Mouse (Mus musculus): ENCODE measurements at regions not wholly inside any gene's neighbourhood (a gene's known extent, or its start where the extent isn't known, plus 50 kb on each side); places are given as distances from the start of the nearest gene placed in this dataset.
A peak's percentile ranks its signal among the peaks of the same experiment; 100 is the strongest.

DNA sequence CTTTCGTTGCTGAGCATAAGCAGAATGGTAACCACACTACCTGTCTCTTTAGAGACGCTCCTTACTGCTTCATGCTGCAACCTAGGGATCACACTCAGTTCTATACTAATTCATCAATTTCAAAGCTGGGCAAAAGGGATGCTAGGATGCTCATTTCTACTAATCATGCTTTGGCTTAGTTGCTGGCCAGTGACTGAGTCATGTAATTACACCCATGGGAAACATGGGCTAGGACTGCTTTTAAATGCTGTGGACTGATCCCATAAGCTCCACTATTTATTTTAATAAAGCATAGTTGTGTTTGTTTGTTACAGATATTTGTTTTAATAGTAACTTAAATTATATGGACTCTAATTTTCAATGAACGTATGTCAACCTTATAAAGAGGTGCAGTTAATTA is 373.2 kb upstream of the Actbl2 start:
- Histone ChIP-seq H3K27me3 (replicated peaks; ENCODE audit: control insufficient read depth, insufficient read depth, low read length) (no peaks in the 10 kb centered on the region), H3K27ac (replicated peaks; ENCODE audit: low read depth, low read length) (no peak overlapping the region), H3K4me2 (ENCODE audit: low read depth, low read length) (no peak overlapping the region), H3K9ac (ENCODE audit: low read depth, low read length) (no peak overlapping the region), H3K4me3 (ENCODE audit: low read depth, low read length) (no peak overlapping the region), H3K4me1 (ENCODE audit: control insufficient read depth, insufficient read depth, low read length) (no peaks in the 10 kb centered on the region), H3K9me3 (ENCODE audit: control insufficient read depth, low read length) (no peaks in the 10 kb centered on the region), H3K36me3 (ENCODE audit: control insufficient read depth, insufficient read depth, low read length) (no peaks in the 10 kb centered on the region)
- WGBS, result 54% methylated on average over 3 of the region's 3 CpGs
- DNase-seq (ENCODE audit: low spot score) (no peak), ATAC-seq (ENCODE audit: low read depth) (no peak)

- Histone ChIP-seq H3K9ac (ENCODE audit: low read depth, low read length) (no peak overlapping the region), H3K4me1 (ENCODE audit: control insufficient read depth, insufficient read depth, low read length) (no peaks in the 10 kb centered on the region), H3K4me2 (ENCODE audit: low read depth, low read length) (no peak overlapping the region), H3K36me3 (ENCODE audit: control insufficient read depth, insufficient read depth, low read length) (no peaks in the 10 kb centered on the region), H3K4me3 (ENCODE audit: low read depth, low read length) (no peak overlapping the region), H3K9me3 (ENCODE audit: control insufficient read depth, low read length) (no peaks in the 10 kb centered on the region), H3K27ac (replicated peaks; ENCODE audit: low read depth, low read length) (no peak overlapping the region; the same call in 1 of the 2 replicates), H3K27me3 (replicated peaks; ENCODE audit: control insufficient read depth, insufficient read depth, low read length) (no peaks in the 10 kb centered on the region)
- ATAC-seq (ENCODE audit: low read depth) (no peak), DNase-seq (ENCODE audit: low spot score) (no peak)
- 57% methylated on average over 3 of the region's 3 CpGs for WGBS
These were observed 372.6 kb upstream of the Actbl2 start for GRCm38 (mm10) chr13:110882173-110882572.

DNA sequence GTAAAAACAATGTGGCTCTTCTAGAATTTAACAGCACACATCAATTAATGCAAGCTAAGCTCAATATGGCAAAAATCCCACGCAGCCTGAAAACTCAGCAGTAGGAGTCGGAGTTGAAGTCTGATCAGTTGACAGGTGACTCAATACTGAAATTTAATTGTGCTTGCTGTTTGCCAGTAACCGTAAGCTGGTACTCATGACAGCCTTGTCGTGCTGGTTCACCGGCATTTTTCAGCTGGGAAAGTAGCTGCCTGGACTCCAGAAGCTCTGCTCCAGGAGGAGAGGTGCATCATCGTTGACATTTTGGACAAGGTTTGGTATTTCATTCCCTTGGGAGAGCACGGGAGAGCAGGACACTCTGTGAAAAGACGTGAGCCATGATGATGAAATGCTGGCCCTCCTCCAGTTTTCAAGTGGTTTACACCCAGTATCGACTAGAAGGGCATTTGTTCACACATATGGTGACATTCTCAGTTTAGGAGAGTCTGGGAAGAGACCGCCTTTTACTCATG is 372.1 kb upstream of the Actbl2 start:
- H3K4me2 ChIP-seq (ENCODE audit: low read depth, low read length), result no peak overlapping the region
- H3K36me3 ChIP-seq (ENCODE audit: control insufficient read depth, insufficient read depth, low read length), result no peaks in the 10 kb centered on the region
- peak; percentile 50 for DNase-seq (ENCODE audit: low spot score)
- no peaks in the 10 kb centered on the region for H3K9me3 ChIP-seq (ENCODE audit: control insufficient read depth, low read length)
- H3K4me1 ChIP-seq (ENCODE audit: control insufficient read depth, insufficient read depth, low read length), result no peaks in the 10 kb centered on the region
- H3K27ac ChIP-seq (replicated peaks; ENCODE audit: low read depth, low read length), result no peak overlapping the region; the same call in 1 of the 2 replicates
- ATAC-seq (ENCODE audit: low read depth), result no peak
- no peaks in the 10 kb centered on the region for H3K27me3 ChIP-seq (replicated peaks; ENCODE audit: control insufficient read depth, insufficient read depth, low read length)
- WGBS, result 61% methylated on average over 10 of the region's 10 CpGs
- H3K9ac ChIP-seq (ENCODE audit: low read depth, low read length), result no peak overlapping the region
- H3K4me3 ChIP-seq (ENCODE audit: low read depth, low read length), result no peak overlapping the region

DNA sequence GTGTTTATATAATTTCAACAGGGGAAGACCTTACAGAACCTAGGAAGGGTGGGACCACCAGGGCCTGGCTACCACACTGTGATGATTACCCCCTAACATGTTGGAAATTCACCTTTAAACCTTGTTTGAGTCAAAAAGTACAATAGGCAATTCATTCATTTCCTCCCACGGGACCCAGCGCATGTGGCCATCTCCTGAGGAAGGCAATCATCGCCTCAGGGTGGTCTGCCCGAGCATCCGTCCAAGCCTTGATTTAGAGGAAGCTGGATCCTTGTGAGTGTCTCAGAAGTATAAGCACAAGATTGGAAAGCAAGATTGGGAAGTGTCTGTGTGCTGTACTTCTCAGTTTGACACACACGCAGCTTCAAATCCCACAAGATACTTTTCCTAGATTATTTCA is 360.9 kb upstream of the Actbl2 start:
- H3K4me1 ChIP-seq (ENCODE audit: control insufficient read depth, insufficient read depth, low read length), result peaks cover 12% of the 10 kb centered on the region
- H3K27me3 ChIP-seq (replicated peaks; ENCODE audit: control insufficient read depth, insufficient read depth, low read length), result no peaks in the 10 kb centered on the region; the same call in 1 of the 2 replicates
- H3K4me2 ChIP-seq (ENCODE audit: low read depth, low read length), result no peak overlapping the region
- no peaks in the 10 kb centered on the region for H3K9me3 ChIP-seq (ENCODE audit: control insufficient read depth, low read length)
- H3K36me3 ChIP-seq (ENCODE audit: control insufficient read depth, insufficient read depth, low read length), result no peaks in the 10 kb centered on the region
- H3K9ac ChIP-seq (ENCODE audit: low read depth, low read length), result no peak overlapping the region
- DNase-seq (ENCODE audit: low spot score) (peak; percentile 65), ATAC-seq (ENCODE audit: low read depth) (no peak)
- no peak overlapping the region for H3K27ac ChIP-seq (replicated peaks; ENCODE audit: low read depth, low read length)
- WGBS, result 42% methylated on average over 6 of the region's 6 CpGs
- H3K4me3 ChIP-seq (ENCODE audit: low read depth, low read length), result no peak overlapping the region

DNA sequence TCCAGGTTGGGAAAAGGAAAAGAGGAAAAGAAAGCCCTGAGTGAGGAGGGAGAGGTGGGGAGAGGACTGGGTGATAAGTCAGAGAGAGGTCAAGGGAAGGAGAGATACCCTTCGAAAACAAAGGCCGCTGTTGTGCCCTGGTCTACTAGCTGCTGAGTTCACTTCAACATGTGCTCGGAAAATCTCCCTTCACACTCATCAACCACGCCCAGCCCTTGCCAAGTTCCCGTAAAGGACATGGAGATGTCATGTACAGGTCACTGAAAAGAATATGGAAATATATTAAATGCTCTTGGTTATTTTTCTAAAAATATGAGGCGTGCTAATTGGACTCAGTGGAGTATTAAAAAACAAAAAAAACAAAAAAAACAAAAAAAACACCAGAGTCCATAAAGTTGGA is 359.5 kb upstream of the Actbl2 start:
- Histone ChIP-seq H3K4me2 (ENCODE audit: low read depth, low read length) (no peak overlapping the region), H3K4me3 (ENCODE audit: low read depth, low read length) (no peak overlapping the region), H3K36me3 (ENCODE audit: control insufficient read depth, insufficient read depth, low read length) (no peaks in the 10 kb centered on the region), H3K27ac (replicated peaks; ENCODE audit: low read depth, low read length) (no peak overlapping the region), H3K9ac (ENCODE audit: low read depth, low read length) (no peak overlapping the region), H3K4me1 (ENCODE audit: control insufficient read depth, insufficient read depth, low read length) (peaks cover 12% of the 10 kb centered on the region), H3K9me3 (ENCODE audit: control insufficient read depth, low read length) (no peaks in the 10 kb centered on the region), H3K27me3 (replicated peaks; ENCODE audit: control insufficient read depth, insufficient read depth, low read length) (no peaks in the 10 kb centered on the region; the same call in 1 of the 2 replicates)
- WGBS, result 46% methylated on average over 6 of the region's 6 CpGs
- DNase-seq (ENCODE audit: low spot score), result peak; percentile 40
- no peak for ATAC-seq (ENCODE audit: low read depth)

GRCm38 (mm10) chr13:110895900-110896299 is 358.9 kb upstream of the Actbl2 start:
- Histone ChIP-seq H3K27ac (replicated peaks; ENCODE audit: low read depth, low read length) (no peak overlapping the region), H3K9me3 (ENCODE audit: control insufficient read depth, low read length) (no peaks in the 10 kb centered on the region), H3K9ac (ENCODE audit: low read depth, low read length) (no peak overlapping the region), H3K4me2 (ENCODE audit: low read depth, low read length) (no peak overlapping the region), H3K27me3 (replicated peaks; ENCODE audit: control insufficient read depth, insufficient read depth, low read length) (no peaks in the 10 kb centered on the region; the same call in 1 of the 2 replicates), H3K4me3 (ENCODE audit: low read depth, low read length) (no peak overlapping the region), H3K36me3 (ENCODE audit: control insufficient read depth, insufficient read depth, low read length) (no peaks in the 10 kb centered on the region), H3K4me1 (ENCODE audit: control insufficient read depth, insufficient read depth, low read length) (peaks cover 12% of the 10 kb centered on the region)
- DNase-seq (ENCODE audit: low spot score) (no peak), ATAC-seq (ENCODE audit: low read depth) (no peak)
- WGBS, result 71% methylated on average over 8 of the region's 8 CpGs

DNA sequence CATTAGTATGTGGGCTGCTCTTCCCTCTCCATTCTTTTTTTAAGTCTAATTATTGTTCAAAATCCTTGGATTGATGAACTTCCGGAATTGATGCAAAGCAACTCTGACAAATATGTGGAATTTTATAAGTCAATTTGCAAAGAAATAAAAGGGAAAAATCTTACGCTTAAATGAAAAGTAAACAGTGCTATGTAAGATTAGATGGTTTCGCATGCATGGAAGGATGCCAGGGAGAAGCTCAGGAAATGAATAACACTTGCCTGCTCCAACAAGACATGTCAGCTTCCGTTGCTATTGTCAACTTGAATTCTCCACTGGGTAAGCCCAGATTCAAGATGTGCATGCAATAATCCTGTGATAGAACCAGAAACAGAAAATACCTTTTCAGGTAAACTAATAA is 357.2 kb upstream of the Actbl2 start:
- WGBS, result 34% methylated on average over 4 of the region's 4 CpGs
- DNase-seq (ENCODE audit: low spot score) (peak; percentile 85), ATAC-seq (ENCODE audit: low read depth) (no peak)
- no peaks in the 10 kb centered on the region; the same call in 1 of the 2 replicates for H3K27me3 ChIP-seq (replicated peaks; ENCODE audit: control insufficient read depth, insufficient read depth, low read length)
- peaks cover 15% of the 10 kb centered on the region for H3K4me1 ChIP-seq (ENCODE audit: control insufficient read depth, insufficient read depth, low read length)
- H3K4me3 ChIP-seq (ENCODE audit: low read depth, low read length), result no peak overlapping the region
- no peaks in the 10 kb centered on the region for H3K9me3 ChIP-seq (ENCODE audit: control insufficient read depth, low read length)
- H3K4me2 ChIP-seq (ENCODE audit: low read depth, low read length), result no peak overlapping the region
- no peak overlapping the region for H3K9ac ChIP-seq (ENCODE audit: low read depth, low read length)
- H3K36me3 ChIP-seq (ENCODE audit: control insufficient read depth, insufficient read depth, low read length), result no peaks in the 10 kb centered on the region
- H3K27ac ChIP-seq (replicated peaks; ENCODE audit: low read depth, low read length), result no peak overlapping the region

DNA sequence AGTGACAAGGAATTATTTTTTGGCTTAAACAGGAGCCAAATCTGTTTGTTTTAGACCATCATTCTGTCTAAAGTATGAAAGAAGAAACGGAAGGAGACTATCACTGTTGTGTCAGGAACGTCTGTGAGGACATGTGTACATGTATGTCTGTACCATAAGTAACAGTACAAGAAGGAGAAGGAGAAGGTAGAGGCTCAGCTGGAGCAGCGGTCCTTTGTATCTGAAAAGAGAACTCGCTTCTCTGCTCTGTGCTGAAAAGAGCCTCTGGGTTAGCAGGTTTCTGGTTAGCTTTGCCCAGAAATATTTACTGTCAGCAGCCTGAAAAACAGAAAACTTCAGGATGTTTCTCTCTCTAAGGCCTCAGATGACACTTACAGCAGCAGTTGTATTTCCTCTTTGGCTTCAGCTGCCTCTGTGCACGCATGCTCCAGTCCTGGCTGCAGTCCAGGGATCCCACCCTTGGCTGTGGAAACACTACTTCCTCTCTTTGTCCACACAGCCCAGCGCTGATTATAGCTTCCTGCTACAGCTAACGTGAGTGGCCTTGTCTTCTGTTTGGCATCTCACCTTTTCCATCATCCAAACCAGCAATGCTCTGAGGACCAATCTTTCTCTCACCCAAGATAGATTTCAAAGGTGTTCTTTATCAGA is 351.7 kb upstream of the Actbl2 start:
- no peak overlapping the region for H3K4me3 ChIP-seq (ENCODE audit: low read depth, low read length)
- no peaks in the 10 kb centered on the region for H3K9me3 ChIP-seq (ENCODE audit: control insufficient read depth, low read length)
- DNase-seq (ENCODE audit: low spot score) (peak; percentile 91), ATAC-seq (ENCODE audit: low read depth) (peak; percentile 85)
- H3K4me2 ChIP-seq (ENCODE audit: low read depth, low read length), result no peak overlapping the region
- peaks cover 22% of the 10 kb centered on the region for H3K4me1 ChIP-seq (ENCODE audit: control insufficient read depth, insufficient read depth, low read length)
- H3K27me3 ChIP-seq (replicated peaks; ENCODE audit: control insufficient read depth, insufficient read depth, low read length), result no peaks in the 10 kb centered on the region
- H3K27ac ChIP-seq (replicated peaks; ENCODE audit: low read depth, low read length), result peak overlapping the region; percentile 46
- H3K36me3 ChIP-seq (ENCODE audit: control insufficient read depth, insufficient read depth, low read length), result no peaks in the 10 kb centered on the region
- 47% methylated on average over 7 of the region's 7 CpGs for WGBS
- H3K9ac ChIP-seq (ENCODE audit: low read depth, low read length), result no peak overlapping the region
